Mouse (Mus musculus): Measurements from ENCODE around the gene Bsn. TPM values are rescaled to one million over a fixed set of nuclear protein-coding genes. Genes with fewer than 3 reads are reported as not detected.

Gene Bsn
- total and polyA plus RNA-seq, 2 experiments: under 0.01 TPM

GRCm38 (mm10) chr9:108185786-108186185, 4.4 kb downstream of the Bsn start:
- H3K4me1 ChIP-seq (ENCODE audit: control insufficient read depth, insufficient read depth, low read length): no peaks in the 10 kb centered on the region
- TF ChIP-seq POLR2A (IDR thresholded peaks at IDR 0.05; ENCODE audit: extremely low read depth, insufficient read depth, low read length): no peak
- TF ChIP-seq CTCF (IDR thresholded peaks at IDR 0.05; ENCODE audit: low read depth, low read length): no peak
- DNase-seq (ENCODE audit: extremely low read depth, low read depth, low spot score): no peak
- H3K9ac ChIP-seq (ENCODE audit: low read depth, low read length): no peak overlapping the region
- H3K27ac ChIP-seq (replicated peaks; ENCODE audit: insufficient read depth, low read depth, low read length): no peak overlapping the region
- H3K79me2 ChIP-seq (ENCODE audit: control insufficient read depth, insufficient read depth, low read length): no peaks in the 10 kb centered on the region
- H3K27me3 ChIP-seq (ENCODE audit: control insufficient read depth, insufficient read depth, low read length): peaks cover 8% of the 10 kb centered on the region; the same call in 1 of the 2 replicates
- H3K36me3 ChIP-seq (ENCODE audit: control insufficient read depth, insufficient read depth, low read length): no peaks in the 10 kb centered on the region
- no peak overlapping the region for H3K4me3 ChIP-seq (ENCODE audit: insufficient read depth, low read depth, low read length)
- 74% methylated on average over 8 of the region's 8 CpGs for WGBS

- TF ChIP-seq POLR2A (IDR thresholded peaks at IDR 0.05; ENCODE audit: extremely low read depth, insufficient read depth, low read length) (no peak), CTCF (IDR thresholded peaks at IDR 0.05; ENCODE audit: low read depth, low read length) (no peak)
- H3K9ac ChIP-seq (ENCODE audit: low read depth, low read length): no peak overlapping the region
- 91% methylated on average over 19 of the region's 19 CpGs for WGBS
- DNase-seq (ENCODE audit: extremely low read depth, low read depth, low spot score): no peak
- H3K27ac ChIP-seq (replicated peaks; ENCODE audit: insufficient read depth, low read depth, low read length): no peak overlapping the region
- H3K79me2 ChIP-seq (ENCODE audit: control insufficient read depth, insufficient read depth, low read length): no peaks in the 10 kb centered on the region
- no peaks in the 10 kb centered on the region for H3K4me1 ChIP-seq (ENCODE audit: control insufficient read depth, insufficient read depth, low read length)
- no peak overlapping the region for H3K4me3 ChIP-seq (ENCODE audit: insufficient read depth, low read depth, low read length)
- no peaks in the 10 kb centered on the region for H3K27me3 ChIP-seq (ENCODE audit: control insufficient read depth, insufficient read depth, low read length)
- no peaks in the 10 kb centered on the region for H3K36me3 ChIP-seq (ENCODE audit: control insufficient read depth, insufficient read depth, low read length)
These were observed 6.6 kb downstream of the Bsn start for GRCm38 (mm10) chr9:108183531-108183994.

- 80% methylated on average over 11 of the region's 11 CpGs for WGBS
- Histone ChIP-seq H3K4me3 (ENCODE audit: insufficient read depth, low read depth, low read length) (no peak overlapping the region), H3K9ac (ENCODE audit: low read depth, low read length) (no peak overlapping the region), H3K79me2 (ENCODE audit: control insufficient read depth, insufficient read depth, low read length) (no peaks in the 10 kb centered on the region), H3K27ac (replicated peaks; ENCODE audit: insufficient read depth, low read depth, low read length) (no peak overlapping the region), H3K27me3 (ENCODE audit: control insufficient read depth, insufficient read depth, low read length) (no peaks in the 10 kb centered on the region), H3K4me1 (ENCODE audit: control insufficient read depth, insufficient read depth, low read length) (no peaks in the 10 kb centered on the region), H3K36me3 (ENCODE audit: control insufficient read depth, insufficient read depth, low read length) (no peaks in the 10 kb centered on the region)
- no peak for DNase-seq (ENCODE audit: extremely low read depth, low read depth, low spot score)
- TF ChIP-seq POLR2A (IDR thresholded peaks at IDR 0.05; ENCODE audit: extremely low read depth, insufficient read depth, low read length) (no peak), CTCF (IDR thresholded peaks at IDR 0.05; ENCODE audit: low read depth, low read length) (no peak)
These were observed 7.2 kb downstream of the Bsn start for GRCm38 (mm10) chr9:108182806-108183506.

GRCm38 (mm10) chr9:108178391-108178790, 11.8 kb downstream of the Bsn start:
- no peaks in the 10 kb centered on the region for H3K27me3 ChIP-seq (ENCODE audit: control insufficient read depth, insufficient read depth, low read length)
- WGBS: 61% methylated on average over 5 of the region's 5 CpGs
- no peaks in the 10 kb centered on the region for H3K79me2 ChIP-seq (ENCODE audit: control insufficient read depth, insufficient read depth, low read length)
- no peak overlapping the region for H3K27ac ChIP-seq (replicated peaks; ENCODE audit: insufficient read depth, low read depth, low read length)
- DNase-seq (ENCODE audit: extremely low read depth, low read depth, low spot score): no peak
- no peak overlapping the region for H3K9ac ChIP-seq (ENCODE audit: low read depth, low read length)
- 0 out of 2 replicates have a peak, but pooled peaks cover 2% of the 10 kb centered on the region for H3K4me1 ChIP-seq (ENCODE audit: control insufficient read depth, insufficient read depth, low read length)
- no peak for TF ChIP-seq CTCF (IDR thresholded peaks at IDR 0.05; ENCODE audit: low read depth, low read length)
- TF ChIP-seq POLR2A (IDR thresholded peaks at IDR 0.05; ENCODE audit: extremely low read depth, insufficient read depth, low read length): no peak
- H3K36me3 ChIP-seq (ENCODE audit: control insufficient read depth, insufficient read depth, low read length): no peaks in the 10 kb centered on the region
- H3K4me3 ChIP-seq (ENCODE audit: insufficient read depth, low read depth, low read length): no peak overlapping the region

- TF ChIP-seq CTCF (IDR thresholded peaks at IDR 0.05; ENCODE audit: low read depth, low read length) (no peak), POLR2A (IDR thresholded peaks at IDR 0.05; ENCODE audit: extremely low read depth, insufficient read depth, low read length) (no peak)
- Histone ChIP-seq H3K4me3 (ENCODE audit: insufficient read depth, low read depth, low read length) (no peak overlapping the region), H3K9ac (ENCODE audit: low read depth, low read length) (no peak overlapping the region), H3K79me2 (ENCODE audit: control insufficient read depth, insufficient read depth, low read length) (no peaks in the 10 kb centered on the region), H3K36me3 (ENCODE audit: control insufficient read depth, insufficient read depth, low read length) (no peaks in the 10 kb centered on the region), H3K4me1 (ENCODE audit: control insufficient read depth, insufficient read depth, low read length) (peaks cover 7% of the 10 kb centered on the region; the same call in 1 of the 2 replicates), H3K27me3 (ENCODE audit: control insufficient read depth, insufficient read depth, low read length) (no peaks in the 10 kb centered on the region), H3K27ac (replicated peaks; ENCODE audit: insufficient read depth, low read depth, low read length) (no peak overlapping the region)
- 61% methylated on average over 19 of the region's 19 CpGs for WGBS
- peak; percentile 78 for DNase-seq (ENCODE audit: extremely low read depth, low read depth, low spot score)
These were observed 14.9 kb downstream of the Bsn start for GRCm38 (mm10) chr9:108175116-108175838.
